Mouse (Mus musculus) lung, embryonic 14.5 days (tissue): ENCODE data around the gene Pappa. TPM values are rescaled to one million over a fixed set of nuclear protein-coding genes. Genes with fewer than 3 reads are reported as not detected.
A peak's percentile ranks its signal among the peaks of the same experiment; 100 is the strongest.

Source experiments
- ATAC-seq: fragments of 200-750 bp; cut with Nextera tagmentation; 2 replicates; pipeline ENCODE4 v1.8.0; 2017; ENCODE audit warnings: mild to moderate bottlenecking, moderate TSS enrichment, moderate library complexity; ENCODE audit not compliant: insufficient read depth
- DNase-seq: peaks from one replicate; pipeline ENCODE4 v3.0.0-alpha.2; 2015
- H3K27ac ChIP-seq: fragments of 300-500 bp; sonication (generic); 2 replicates; pipeline ENCODE4 v1.5.1; 2014; ENCODE audit warnings: low read depth, mild to moderate bottlenecking, moderate library complexity
- H3K27me3 ChIP-seq: fragments of 300-500 bp; sonication (generic); 2 replicates; pipeline ENCODE4 v1.6.1; 2014; ENCODE audit warnings: low read length, control low read depth; ENCODE audit not compliant: insufficient read depth
- H3K36me3 ChIP-seq: fragments of 300-500 bp; sonication (generic); 2 replicates; pipeline ENCODE4 v1.6.1; 2014; ENCODE audit warnings: control low read depth; ENCODE audit not compliant: insufficient read depth
- H3K4me1 ChIP-seq: fragments of 300-500 bp; sonication (generic); 2 replicates; pipeline ENCODE4 v1.6.1; 2014; ENCODE audit warnings: antibody characterized with exemption, control low read depth; ENCODE audit not compliant: insufficient read depth
- H3K4me2 ChIP-seq: fragments of 300-500 bp; sonication (generic); 2 replicates; pipeline ENCODE4 v1.6.1; 2014; ENCODE audit warnings: mild to moderate bottlenecking
- H3K4me3 ChIP-seq: fragments of 300-500 bp; sonication (generic); 2 replicates; pipeline ENCODE4 v1.5.1; 2014; ENCODE audit warnings: low read depth, low read length
- H3K9ac ChIP-seq: fragments of 300-500 bp; sonication (generic); 2 replicates; pipeline ENCODE4 v1.6.1; 2014
- H3K9me3 ChIP-seq: fragments of 300-500 bp; sonication (generic); 2 replicates; pipeline ENCODE4 v1.6.1; 2016; ENCODE audit warnings: low read depth, low read length, control low read depth
- CTCF ChIP-seq: IDR thresholded peaks from 2 replicates; pipeline ENCODE4 v1.5.1; 2016; ENCODE audit warnings: antibody characterized with exemption, low read depth
- WGBS: fragments of 180-500 bp; shearing (Covaris S2); extraction: QIAGEN DNeasy Blood & Tissue Kit; methylation state at CpG from one replicate; pipeline ENCODE4 v1.1.7; 2014; 5-methylcytosine and 5-hydroxymethylcytosine counted together
- polyA plus RNA-seq: library from polyadenylated mRNA; unstranded; fragments of >200 nt; fragmentation: Nextera tagmentation; extraction: Ambion mirVana; gene quantifications from 2 replicates; pipeline ENCODE4 v1.2.1, GENCODE M21; 2014

Pappa gene
- polyA plus RNA-seq, 1 experiment from 2014 or later, result 2.4 TPM

DNA sequence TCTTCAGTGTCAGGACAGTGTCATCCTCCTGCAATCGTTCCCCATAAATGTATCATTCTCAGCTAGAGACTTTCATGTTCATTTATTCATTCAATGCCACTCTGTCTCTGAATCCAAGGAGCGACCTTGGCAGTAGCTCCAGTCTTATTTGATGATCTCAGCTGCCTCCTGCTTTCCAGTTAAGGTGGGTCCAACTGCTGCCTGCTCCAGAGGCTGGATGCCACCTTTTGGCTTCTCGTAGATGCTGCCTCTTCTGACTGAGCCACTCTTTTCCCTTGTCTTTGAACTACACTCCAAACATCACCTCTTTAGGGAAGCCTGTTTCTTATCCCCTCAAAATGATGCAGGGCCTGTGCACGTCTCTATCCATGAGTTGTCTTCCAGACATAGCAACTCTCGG lies 278.3 kb downstream of the Pappa start:
- H3K27ac ChIP-seq, result no peak overlapping the region
- H3K36me3 ChIP-seq, result no peaks in the 10 kb centered on the region
- WGBS, result 80% methylated on average over 5 of the region's 5 CpGs
- TF ChIP-seq CTCF, result no peak
- H3K9ac ChIP-seq, result no peak overlapping the region
- no peaks in the 10 kb centered on the region for H3K4me1 ChIP-seq
- H3K9me3 ChIP-seq, result no peaks in the 10 kb centered on the region
- H3K4me2 ChIP-seq, result no peak overlapping the region
- ATAC-seq (no peak), DNase-seq (no peak)
- no peak overlapping the region for H3K4me3 ChIP-seq
- H3K27me3 ChIP-seq, result no peaks in the 10 kb centered on the region

DNA sequence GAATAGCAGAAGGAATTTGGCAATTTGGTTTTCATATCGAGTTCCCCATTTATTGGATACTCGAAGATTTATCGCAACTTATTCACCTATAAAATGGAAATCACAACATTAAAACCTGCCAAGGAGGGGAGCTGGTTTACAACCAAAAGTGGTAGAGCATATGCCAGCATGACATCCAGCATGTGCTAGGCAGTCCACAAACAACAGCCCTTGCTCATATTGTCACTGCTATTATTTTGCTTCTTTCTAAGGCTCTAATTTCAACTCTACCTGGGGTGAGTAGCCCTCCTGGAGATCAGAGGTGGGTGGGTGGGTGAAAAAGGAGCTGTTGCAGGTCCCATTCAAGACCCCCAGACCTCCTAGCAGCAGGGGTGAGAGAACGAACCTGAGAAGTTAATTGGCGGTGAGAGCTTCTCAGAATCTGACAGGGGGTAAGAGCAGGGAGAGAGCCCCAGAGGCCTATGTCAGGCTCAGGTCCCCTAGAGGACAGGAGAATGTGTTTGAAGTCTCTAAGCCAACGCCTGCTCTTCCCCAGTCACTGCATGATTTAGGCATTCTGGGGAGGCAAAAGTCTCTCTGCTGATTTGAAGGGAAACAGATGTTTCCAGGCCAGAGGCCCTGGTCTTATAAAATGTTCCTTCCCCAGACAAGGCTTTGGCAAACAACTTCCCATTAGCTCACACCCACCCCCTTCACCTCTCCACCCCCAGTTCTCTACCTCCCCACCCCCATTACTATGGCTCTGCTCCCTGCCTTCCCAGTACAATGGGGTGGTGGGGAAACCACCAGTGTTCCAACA lies 279.1 kb downstream of the Pappa start:
- H3K36me3 ChIP-seq, result no peaks in the 10 kb centered on the region
- 0 out of 2 replicates have a peak overlapping the region, but pooled peaks have one; percentile 9 for H3K27ac ChIP-seq
- H3K4me3 ChIP-seq, result no peak overlapping the region
- no peak overlapping the region for H3K9ac ChIP-seq
- ATAC-seq, result peak; percentile 94
- no peak for TF ChIP-seq CTCF
- H3K9me3 ChIP-seq, result no peaks in the 10 kb centered on the region
- H3K27me3 ChIP-seq, result no peaks in the 10 kb centered on the region
- WGBS, result 49% methylated on average over 6 of the region's 6 CpGs
- DNase-seq, result peak; percentile 79
- H3K4me2 ChIP-seq, result no peak overlapping the region
- H3K4me1 ChIP-seq, result no peaks in the 10 kb centered on the region
